Mouse (Mus musculus): Measurements from ENCODE around the gene Dck.
"Not testable (repeated sequence)": the region's sequence is repeated elsewhere in the genome, so short reads cannot be mapped to it uniquely, and the experiment has no call there.

Dck gene

GRCm38 (mm10) chr5:88764987-88765481 lies at the start of gene Dck:
Dck (plus strand) TSS chr5:88764996.
- peak; percentile 95 to 97 for DNase-seq (ENCODE audit: low spot score in 2 of 2)

- DNase-seq (ENCODE audit: low spot score in 2 of 2) = no peak
Measured at GRCm38 (mm10) chr5:88716983-88717382, 47.8 kb upstream of the Dck start.

GRCm38 (mm10) chr5:88720116-88721002 lies 44.4 kb upstream of the Dck start, which contains the start of gene Mob1b:
Mob1b (plus strand) TSS chr5:88720855.
- DNase-seq (ENCODE audit: low spot score in 2 of 2) = peak; percentile 92 to 94

- DNase-seq (ENCODE audit: low spot score in 2 of 2) = no peak
Measured at GRCm38 (mm10) chr5:88721003-88721475, 43.8 kb upstream of the Dck start.

GRCm38 (mm10) chr5:88721565-88722212 lies 43.1 kb upstream of the Dck start:
- no peak for DNase-seq (ENCODE audit: low spot score in 2 of 2)

GRCm38 (mm10) chr5:88722213-88722600 lies 42.6 kb upstream of the Dck start:
- DNase-seq (ENCODE audit: low spot score in 2 of 2) = no peak

GRCm38 (mm10) chr5:88724030-88724429 lies 40.8 kb upstream of the Dck start:
- no peak for DNase-seq (ENCODE audit: low spot score in 2 of 2)

- no peak for DNase-seq (ENCODE audit: low spot score in 2 of 2)
Measured at GRCm38 (mm10) chr5:88727593-88728144, 37.1 kb upstream of the Dck start.

GRCm38 (mm10) chr5:88734786-88735185 lies 30.0 kb upstream of the Dck start:
- DNase-seq (ENCODE audit: low spot score in 2 of 2) = peak in 1 of 2 experiments; percentile 39

GRCm38 (mm10) chr5:88741065-88741464 lies 23.7 kb upstream of the Dck start:
- DNase-seq (ENCODE audit: low spot score in 2 of 2) = not testable (repeated sequence)

GRCm38 (mm10) chr5:88747774-88748173 lies 17.0 kb upstream of the Dck start:
- no peak for DNase-seq (ENCODE audit: low spot score in 2 of 2)

GRCm38 (mm10) chr5:88753199-88753598 lies 11.6 kb upstream of the Dck start:
- no peak for DNase-seq (ENCODE audit: low spot score in 2 of 2)

- DNase-seq (ENCODE audit: low spot score in 2 of 2) = no peak
Measured at GRCm38 (mm10) chr5:88762611-88763010, 2.2 kb upstream of the Dck start.

GRCm38 (mm10) chr5:88764430-88764986 lies 288 bp upstream of the Dck start:
- DNase-seq (ENCODE audit: low spot score in 2 of 2) = no peak

- DNase-seq (ENCODE audit: low spot score in 2 of 2) = no peak
Measured at GRCm38 (mm10) chr5:88765587-88765986, 791 bp downstream of the Dck start.

- DNase-seq (ENCODE audit: low spot score in 2 of 2) = peak in 1 of 2 experiments; percentile 36
Measured at GRCm38 (mm10) chr5:88766121-88766520, 1.3 kb downstream of the Dck start.

- no peak for DNase-seq (ENCODE audit: low spot score in 2 of 2)
Measured at GRCm38 (mm10) chr5:88766863-88767262, 2.1 kb downstream of the Dck start.

GRCm38 (mm10) chr5:88768201-88768600 lies 3.4 kb downstream of the Dck start:
- no peak for DNase-seq (ENCODE audit: low spot score in 2 of 2)

- DNase-seq (ENCODE audit: low spot score in 2 of 2) = no peak
Measured at GRCm38 (mm10) chr5:88782072-88782765, 17.4 kb downstream of the Dck start.

GRCm38 (mm10) chr5:88785059-88785458 lies 20.3 kb downstream of the Dck start:
- no peak for DNase-seq (ENCODE audit: low spot score in 2 of 2)

- DNase-seq (ENCODE audit: low spot score in 2 of 2) = no peak
Measured at GRCm38 (mm10) chr5:88790675-88791074, 25.9 kb downstream of the Dck start.
